Mouse (Mus musculus): ENCODE data around the gene Fgfr2. TPM values are rescaled to one million over a fixed set of nuclear protein-coding genes. Genes with fewer than 3 reads are reported as not detected.

Fgfr2 gene
- polyA plus RNA-seq, 1 experiment, result 0.17 TPM

DNA sequence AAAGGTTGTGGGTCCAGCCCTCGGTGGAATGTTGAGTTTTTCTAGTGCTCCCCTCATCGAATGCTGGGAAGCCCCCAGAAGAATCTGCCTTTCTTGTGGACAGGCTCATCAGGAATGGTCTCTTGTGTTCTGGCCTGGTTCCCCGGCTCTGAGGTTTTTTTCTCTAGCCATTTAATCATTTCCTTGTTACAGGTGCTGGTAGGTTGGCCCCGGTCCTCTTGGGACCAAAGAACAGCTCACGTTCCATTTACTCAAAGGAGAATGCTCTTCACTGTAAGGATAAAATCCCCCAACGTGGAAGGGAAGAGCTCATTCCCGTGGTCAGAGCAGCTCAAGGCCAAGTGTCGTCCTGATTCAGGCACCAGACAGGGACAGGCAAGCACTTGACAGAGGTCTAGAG, 113.5 kb downstream of the Fgfr2 start:
- Histone ChIP-seq H3K4me3 (no peak overlapping the region), H3ac (ENCODE audit: control insufficient read depth, insufficient read length) (no peak overlapping the region), H3K27me3 (ENCODE audit: control insufficient read depth, insufficient read depth, insufficient read length) (no peaks in the 10 kb centered on the region), H3K36me3 (ENCODE audit: control insufficient read depth, insufficient read depth) (no peaks in the 10 kb centered on the region), H3K79me2 (ENCODE audit: control insufficient read depth, insufficient read depth) (peaks cover 20% of the 10 kb centered on the region), H3K4me2 (ENCODE audit: low read depth) (no peak overlapping the region)
- TF ChIP-seq CEBPB (IDR thresholded peaks at IDR 0.05; ENCODE audit: insufficient read depth, poor library complexity, severe bottlenecking), result no peak
- no peak for TF ChIP-seq POLR2AphosphoS2 (IDR thresholded peaks at IDR 0.05; ENCODE audit: insufficient read length, low read depth)

GRCm38 (mm10) chr7:133008663-133009062, 114.5 kb downstream of the Fgfr2 start:
- H3K4me3 ChIP-seq, result no peak overlapping the region
- no peak overlapping the region for H3ac ChIP-seq (ENCODE audit: control insufficient read depth, insufficient read length)
- TF ChIP-seq MAX (IDR thresholded peaks at IDR 0.05; ENCODE audit: low read depth) (no peak), POLR2A (IDR thresholded peaks at IDR 0.05; ENCODE audit: insufficient read length, low read depth) (no peak), REST (IDR thresholded peaks at IDR 0.05; ENCODE audit: insufficient read depth, insufficient read length) (no peak), POLR2AphosphoS2 (IDR thresholded peaks at IDR 0.05; ENCODE audit: insufficient read length, low read depth) (no peak), USF1 (IDR thresholded peaks at IDR 0.05; ENCODE audit: low read depth) (no peak), MYOG (IDR thresholded peaks at IDR 0.05; ENCODE audit: control insufficient read depth in 1 of 3, insufficient read depth in 1 of 3, insufficient read length in 2 of 3, low read depth in 2 of 3) (no peak), E2F4 (IDR thresholded peaks at IDR 0.05; ENCODE audit: insufficient read depth) (no peak), MYOD1 (IDR thresholded peaks at IDR 0.05; ENCODE audit: control insufficient read depth in 1 of 3, insufficient read length in 2 of 3, low read depth in 2 of 3) (no peak), SRF (IDR thresholded peaks at IDR 0.05; ENCODE audit: control insufficient read depth, insufficient read length, low read depth) (no peak), TCF12 (IDR thresholded peaks at IDR 0.05; ENCODE audit: insufficient read depth, poor library complexity, severe bottlenecking) (no peak), TCF3 (IDR thresholded peaks at IDR 0.05; ENCODE audit: insufficient read length, low read depth) (no peak), CEBPB (IDR thresholded peaks at IDR 0.05; ENCODE audit: insufficient read depth, poor library complexity, severe bottlenecking) (no peak)
- no peaks in the 10 kb centered on the region for H3K36me3 ChIP-seq (ENCODE audit: control insufficient read depth, insufficient read depth)
- no peaks in the 10 kb centered on the region for H3K27me3 ChIP-seq (ENCODE audit: control insufficient read depth, insufficient read depth, insufficient read length)
- H3K79me2 ChIP-seq (ENCODE audit: control insufficient read depth, insufficient read depth), result peaks cover 20% of the 10 kb centered on the region
- no peak overlapping the region for H3K4me2 ChIP-seq (ENCODE audit: low read depth)

GRCm38 (mm10) chr7:133007343-133007742, 115.8 kb downstream of the Fgfr2 start:
- no peak for TF ChIP-seq TCF12 (IDR thresholded peaks at IDR 0.05; ENCODE audit: insufficient read depth, poor library complexity, severe bottlenecking)
- TF ChIP-seq SRF (IDR thresholded peaks at IDR 0.05; ENCODE audit: control insufficient read depth, insufficient read length, low read depth), result no peak
- TF ChIP-seq POLR2AphosphoS2 (IDR thresholded peaks at IDR 0.05; ENCODE audit: insufficient read length, low read depth), result no peak
- no peak for TF ChIP-seq USF1 (IDR thresholded peaks at IDR 0.05; ENCODE audit: low read depth)
- TF ChIP-seq MAX (IDR thresholded peaks at IDR 0.05; ENCODE audit: low read depth), result no peak
- no peak for TF ChIP-seq E2F4 (IDR thresholded peaks at IDR 0.05; ENCODE audit: insufficient read depth)
- no peak for TF ChIP-seq MYOG (IDR thresholded peaks at IDR 0.05; ENCODE audit: control insufficient read depth in 1 of 3, insufficient read depth in 1 of 3, insufficient read length in 2 of 3, low read depth in 2 of 3)
- TF ChIP-seq CEBPB (IDR thresholded peaks at IDR 0.05; ENCODE audit: insufficient read depth, poor library complexity, severe bottlenecking), result no peak
- TF ChIP-seq POLR2A (IDR thresholded peaks at IDR 0.05; ENCODE audit: insufficient read length, low read depth), result no peak
- no peak for TF ChIP-seq REST (IDR thresholded peaks at IDR 0.05; ENCODE audit: insufficient read depth, insufficient read length)
- no peak for TF ChIP-seq MYOD1 (IDR thresholded peaks at IDR 0.05; ENCODE audit: control insufficient read depth in 1 of 3, insufficient read length in 2 of 3, low read depth in 2 of 3)
- TF ChIP-seq TCF3 (IDR thresholded peaks at IDR 0.05; ENCODE audit: insufficient read length, low read depth), result no peak
- no peak overlapping the region for H3ac ChIP-seq (ENCODE audit: control insufficient read depth, insufficient read length)
- H3K4me3 ChIP-seq, result no peak overlapping the region
- peaks cover 24% of the 10 kb centered on the region for H3K79me2 ChIP-seq (ENCODE audit: control insufficient read depth, insufficient read depth)
- peak overlapping the region; percentile 65 for H3K4me2 ChIP-seq (ENCODE audit: low read depth)
- no peaks in the 10 kb centered on the region for H3K27me3 ChIP-seq (ENCODE audit: control insufficient read depth, insufficient read depth, insufficient read length)
- no peaks in the 10 kb centered on the region for H3K36me3 ChIP-seq (ENCODE audit: control insufficient read depth, insufficient read depth)

- TF ChIP-seq USF1 (IDR thresholded peaks at IDR 0.05; ENCODE audit: low read depth) (no peak), TCF12 (IDR thresholded peaks at IDR 0.05; ENCODE audit: insufficient read depth, poor library complexity, severe bottlenecking) (no peak)
- Histone ChIP-seq H3K79me2 (ENCODE audit: control insufficient read depth, insufficient read depth) (peaks cover 24% of the 10 kb centered on the region), H3K27me3 (ENCODE audit: control insufficient read depth, insufficient read depth, insufficient read length) (no peaks in the 10 kb centered on the region), H3ac (ENCODE audit: control insufficient read depth, insufficient read length) (no peak overlapping the region), H3K4me3 (no peak overlapping the region), H3K4me2 (ENCODE audit: low read depth) (no peak overlapping the region), H3K36me3 (ENCODE audit: control insufficient read depth, insufficient read depth) (no peaks in the 10 kb centered on the region)
These were observed 117.4 kb downstream of the Fgfr2 start for GRCm38 (mm10) chr7:133005772-133006171.

- no peak for TF ChIP-seq SRF (IDR thresholded peaks at IDR 0.05; ENCODE audit: control insufficient read depth, insufficient read length, low read depth)
- peak in 1 of 3 experiments; percentile 62 for TF ChIP-seq MYOG (IDR thresholded peaks at IDR 0.05; ENCODE audit: control insufficient read depth in 1 of 3, insufficient read depth in 1 of 3, insufficient read length in 2 of 3, low read depth in 2 of 3)
- peak in 1 of 3 experiments; percentile 19 for TF ChIP-seq MYOD1 (IDR thresholded peaks at IDR 0.05; ENCODE audit: control insufficient read depth in 1 of 3, insufficient read length in 2 of 3, low read depth in 2 of 3)
- H3ac ChIP-seq (ENCODE audit: control insufficient read depth, insufficient read length), result no peak overlapping the region
- peaks cover 18% of the 10 kb centered on the region for H3K79me2 ChIP-seq (ENCODE audit: control insufficient read depth, insufficient read depth)
- H3K27me3 ChIP-seq (ENCODE audit: control insufficient read depth, insufficient read depth, insufficient read length), result no peaks in the 10 kb centered on the region
- no peaks in the 10 kb centered on the region for H3K36me3 ChIP-seq (ENCODE audit: control insufficient read depth, insufficient read depth)
- no peak overlapping the region for H3K4me3 ChIP-seq
- H3K4me2 ChIP-seq (ENCODE audit: low read depth), result peak overlapping the region; percentile 24
These were observed 119.7 kb downstream of the Fgfr2 start for GRCm38 (mm10) chr7:133003421-133003820.
